Mouse (Mus musculus) hindbrain, embryonic 11.5 days (tissue): ENCODE results near the gene Atg14. TPM values are rescaled to one million over a fixed set of nuclear protein-coding genes. Genes with fewer than 3 reads are reported as not detected.
"Not testable (repeated sequence)": the region's sequence is repeated elsewhere in the genome, so short reads cannot be mapped to it uniquely, and the experiment has no call there.

ENCODE experiments used
- ATAC-seq: fragments of 200-750 bp; cut with Nextera tagmentation; 2 replicates; pipeline ENCODE4 v1.8.0; 2017; ENCODE audit warnings: mild to moderate bottlenecking, moderate TSS enrichment, moderate library complexity; ENCODE audit not compliant: low FRiP score
- DNase-seq: peaks from one replicate; pipeline ENCODE4 v3.0.0-alpha.2; 2015; ENCODE audit warnings: low spot score
- H3K27ac ChIP-seq: fragments of 300-500 bp; sonication (generic); 2 replicates; pipeline ENCODE4 v1.5.1; 2014; ENCODE audit warnings: mild to moderate bottlenecking, low read depth, low read length
- H3K27me3 ChIP-seq: fragments of 300-500 bp; sonication (generic); 2 replicates; pipeline ENCODE4 v1.6.1; 2014; ENCODE audit warnings: mild to moderate bottlenecking, low read length, moderate library complexity, mixed read lengths; ENCODE audit not compliant: control insufficient read depth, insufficient read depth
- H3K36me3 ChIP-seq: fragments of 300-500 bp; sonication (generic); 2 replicates; pipeline ENCODE4 v1.6.1; 2014; ENCODE audit warnings: mild to moderate bottlenecking, low read length, moderate library complexity, mixed read lengths; ENCODE audit not compliant: control insufficient read depth, insufficient read depth
- H3K4me1 ChIP-seq: fragments of 300-500 bp; sonication (generic); replicated peaks from 2 replicates; pipeline ENCODE4 v1.6.1; 2014; ENCODE audit warnings: low read length, mixed read lengths; ENCODE audit not compliant: control insufficient read depth, insufficient read depth
- H3K4me2 ChIP-seq: fragments of 300-500 bp; sonication (generic); replicated peaks from 2 replicates; pipeline ENCODE4 v1.6.1; 2014; ENCODE audit warnings: mild to moderate bottlenecking, low read depth, low read length
- H3K4me3 ChIP-seq: fragments of 300-500 bp; sonication (generic); 2 replicates; pipeline ENCODE4 v1.5.1; 2014; ENCODE audit warnings: low read depth, low read length
- H3K9ac ChIP-seq: fragments of 300-500 bp; sonication (generic); 2 replicates; pipeline ENCODE4 v1.6.1; 2014; ENCODE audit warnings: low read depth, low read length
- H3K9me3 ChIP-seq: fragments of 300-500 bp; sonication (generic); 2 replicates; pipeline ENCODE4 v1.6.1; 2016; ENCODE audit warnings: low read length; ENCODE audit not compliant: control insufficient read depth
- WGBS: fragments of 180-500 bp; shearing (Covaris S2); extraction: QIAGEN DNeasy Blood & Tissue Kit; methylation state at CpG from one replicate; pipeline ENCODE4 v1.1.7; 2014; 5-methylcytosine and 5-hydroxymethylcytosine counted together
- polyA plus RNA-seq: library from polyadenylated mRNA; unstranded; fragments of >200 nt; fragmentation: Nextera tagmentation; extraction: Ambion mirVana; gene quantifications from 2 replicates; pipeline ENCODE4 v1.2.1, GENCODE M21; 2014

Gene Atg14
- polyA plus RNA-seq, 1 experiment from 2014 or later = 15.7 TPM

- ATAC-seq (peak; percentile 5; the same call in 1 of the 2 replicates), DNase-seq (no peak)
- Histone ChIP-seq H3K4me2 (no peak overlapping the region), H3K27me3 (no peaks in the 10 kb centered on the region), H3K27ac (no peak overlapping the region), H3K9me3 (no peaks in the 10 kb centered on the region), H3K4me1 (no peaks in the 10 kb centered on the region), H3K36me3 (no peaks in the 10 kb centered on the region), H3K9ac (no peak overlapping the region), H3K4me3 (no peak overlapping the region)
- WGBS = 83% methylated on average over 5 of the region's 5 CpGs
Observed at GRCm38 (mm10) chr14:47534176-47534525, 36.3 kb downstream of the Atg14 start.

GRCm38 (mm10) chr14:47533365-47534175 is 36.9 kb downstream of the Atg14 start:
- H3K27ac ChIP-seq = no peak overlapping the region
- 46% methylated on average over 11 of the region's 11 CpGs for WGBS
- no peaks in the 10 kb centered on the region for H3K27me3 ChIP-seq
- no peak overlapping the region for H3K4me3 ChIP-seq
- no peak overlapping the region for H3K4me2 ChIP-seq
- peak; percentile 68 for DNase-seq
- peak; percentile 69 for ATAC-seq
- no peaks in the 10 kb centered on the region for H3K4me1 ChIP-seq
- H3K9me3 ChIP-seq = no peaks in the 10 kb centered on the region
- no peaks in the 10 kb centered on the region for H3K36me3 ChIP-seq
- no peak overlapping the region for H3K9ac ChIP-seq

- Histone ChIP-seq H3K27me3 (no peaks in the 10 kb centered on the region), H3K27ac (no peak overlapping the region), H3K9ac (no peak overlapping the region), H3K4me3 (no peak overlapping the region), H3K4me1 (no peaks in the 10 kb centered on the region), H3K4me2 (no peak overlapping the region), H3K9me3 (no peaks in the 10 kb centered on the region), H3K36me3 (no peaks in the 10 kb centered on the region)
- DNase-seq (no peak), ATAC-seq (no peak)
- WGBS = 71% methylated on average over 1 of the region's 1 CpGs
Observed at GRCm38 (mm10) chr14:47532496-47532895, 38.0 kb downstream of the Atg14 start.

- DNase-seq, H3K27me3 ChIP-seq, ATAC-seq, H3K27ac ChIP-seq, H3K4me3 ChIP-seq, H3K4me2 ChIP-seq, H3K9ac ChIP-seq, H3K4me1 ChIP-seq, H3K9me3 ChIP-seq, H3K36me3 ChIP-seq: not testable (repeated sequence)
- WGBS = 95% methylated on average over 10 of the region's 12 CpGs
Observed at GRCm38 (mm10) chr14:47529592-47529991, 40.9 kb downstream of the Atg14 start.

- Histone ChIP-seq H3K36me3 (no peaks in the 10 kb centered on the region), H3K27ac (no peak overlapping the region), H3K9ac (no peak overlapping the region), H3K4me3 (no peak overlapping the region), H3K4me2 (no peak overlapping the region), H3K27me3 (no peaks in the 10 kb centered on the region), H3K9me3 (no peaks in the 10 kb centered on the region), H3K4me1 (no peaks in the 10 kb centered on the region)
- DNase-seq (peak; percentile 76), ATAC-seq (no peak)
- 48% methylated on average over 8 of the region's 8 CpGs for WGBS
Observed at GRCm38 (mm10) chr14:47529019-47529418, 41.4 kb downstream of the Atg14 start.

- ATAC-seq (no peak), DNase-seq (no peak)
- Histone ChIP-seq H3K9ac (no peak overlapping the region), H3K9me3 (no peaks in the 10 kb centered on the region), H3K4me3 (no peak overlapping the region), H3K4me2 (no peak overlapping the region), H3K4me1 (no peaks in the 10 kb centered on the region), H3K27me3 (no peaks in the 10 kb centered on the region), H3K36me3 (no peaks in the 10 kb centered on the region), H3K27ac (no peak overlapping the region)
- WGBS = 86% methylated on average over 3 of the region's 3 CpGs
Observed at GRCm38 (mm10) chr14:47528293-47528692, 42.2 kb downstream of the Atg14 start.

- DNase-seq = no peak
- Histone ChIP-seq H3K36me3 (no peaks in the 10 kb centered on the region), H3K9me3 (no peaks in the 10 kb centered on the region), H3K4me3 (no peak overlapping the region), H3K27ac (no peak overlapping the region), H3K9ac (no peak overlapping the region), H3K4me2 (no peak overlapping the region), H3K4me1 (no peaks in the 10 kb centered on the region), H3K27me3 (no peaks in the 10 kb centered on the region)
- 98% methylated on average over 2 of the region's 2 CpGs for WGBS
- ATAC-seq = no peak
Observed at GRCm38 (mm10) chr14:47527833-47528232, 42.6 kb downstream of the Atg14 start.

GRCm38 (mm10) chr14:47525861-47526260 is 44.6 kb downstream of the Atg14 start:
- Histone ChIP-seq H3K4me1 (no peaks in the 10 kb centered on the region), H3K27ac (no peak overlapping the region), H3K9me3 (no peaks in the 10 kb centered on the region), H3K27me3 (no peaks in the 10 kb centered on the region), H3K4me3 (no peak overlapping the region), H3K4me2 (no peak overlapping the region), H3K9ac (no peak overlapping the region), H3K36me3 (no peaks in the 10 kb centered on the region)
- DNase-seq (no peak), ATAC-seq (no peak)
- WGBS = 89% methylated on average over 5 of the region's 5 CpGs

GRCm38 (mm10) chr14:47525374-47525773 is 45.1 kb downstream of the Atg14 start:
- Histone ChIP-seq H3K9me3 (no peaks in the 10 kb centered on the region), H3K4me1 (no peaks in the 10 kb centered on the region), H3K36me3 (no peaks in the 10 kb centered on the region), H3K27me3 (no peaks in the 10 kb centered on the region), H3K4me2 (no peak overlapping the region), H3K9ac (no peak overlapping the region), H3K27ac (no peak overlapping the region), H3K4me3 (no peak overlapping the region)
- ATAC-seq (no peak), DNase-seq (no peak)
- WGBS = 85% methylated on average over 8 of the region's 8 CpGs
